Mouse (Mus musculus) left cerebral cortex, adult 18-20 months (tissue): ENCODE data around the gene Ccdc186. TPM values are rescaled to one million over a fixed set of nuclear protein-coding genes. Genes with fewer than 3 reads are reported as not detected.

ENCODE experiments used
- DNase-seq, 2 experiments: peaks; one replicate each; pipeline ENCODE4 v3.0.0; 2021 to 2022; ENCODE audit warnings: low spot score in 2 of 2, mixed read lengths in 1 of 2
- long read RNA-seq, 2 experiments: library from polyadenylated mRNA; stranded (forward); transcript quantifications; one replicate each; pipeline ENCODE4 v2.0.0; 2021
- total RNA-seq, 2 experiments: library from RNA; stranded (reverse); gene quantifications; 2 replicates each; pipeline ENCODE4 v1.2.3; 2021

Ccdc186 gene
- 10 to 100 TPM; 59.2 to 59.6 TPM for total RNA-seq
- long read RNA-seq, experiment 1, full-length matches to known transcripts, result 6 of 22 reads
- long read RNA-seq, experiment 1, partial matches to known transcripts, result 9 of 22 reads
- long read RNA-seq, experiment 1, other reads (novel, unspliced or antisense), result 7 of 22 reads
- long read RNA-seq, experiment 2, full-length matches to known transcripts, result 2 of 8 reads
- long read RNA-seq, experiment 2, partial matches to known transcripts, result 2 of 8 reads
- long read RNA-seq, experiment 2, other reads (novel, unspliced or antisense), result 4 of 8 reads

DNA sequence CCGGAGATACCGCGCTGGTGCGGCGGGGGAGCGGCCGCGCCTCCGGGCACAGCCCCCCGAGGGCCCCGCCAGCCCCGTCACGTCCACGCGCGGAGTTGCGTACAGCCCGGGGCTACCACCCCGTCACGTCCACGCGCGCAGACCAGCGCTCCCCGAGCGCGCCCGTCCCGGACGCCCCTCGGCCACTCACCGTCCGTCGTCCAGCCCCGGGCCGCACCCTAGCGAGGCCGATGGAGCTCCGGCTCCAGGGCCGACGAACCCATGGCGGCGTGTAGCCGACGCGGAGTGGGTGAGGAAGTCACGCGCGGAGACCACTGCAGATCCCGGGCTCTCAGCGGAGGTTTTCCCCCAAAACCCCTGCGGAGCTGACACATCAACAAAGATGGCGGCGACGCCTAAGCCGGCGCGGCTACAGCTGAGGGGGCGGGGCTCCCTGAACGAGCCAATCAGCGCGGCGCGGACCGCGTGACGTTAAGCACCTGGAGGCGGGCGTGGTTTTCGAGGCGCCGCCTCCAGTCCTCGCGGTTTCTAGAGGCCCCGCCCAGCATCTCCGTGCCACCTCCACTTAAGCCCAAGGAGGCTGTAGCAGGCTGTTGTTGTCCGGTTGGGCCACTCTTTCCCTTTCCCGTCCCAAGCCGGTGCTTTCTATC, at the start of gene Ccdc186:
Ccdc186 (minus strand) TSS at position 393 of the 650 bp plus-strand sequence.
- peak; percentile 97 for DNase-seq

DNA sequence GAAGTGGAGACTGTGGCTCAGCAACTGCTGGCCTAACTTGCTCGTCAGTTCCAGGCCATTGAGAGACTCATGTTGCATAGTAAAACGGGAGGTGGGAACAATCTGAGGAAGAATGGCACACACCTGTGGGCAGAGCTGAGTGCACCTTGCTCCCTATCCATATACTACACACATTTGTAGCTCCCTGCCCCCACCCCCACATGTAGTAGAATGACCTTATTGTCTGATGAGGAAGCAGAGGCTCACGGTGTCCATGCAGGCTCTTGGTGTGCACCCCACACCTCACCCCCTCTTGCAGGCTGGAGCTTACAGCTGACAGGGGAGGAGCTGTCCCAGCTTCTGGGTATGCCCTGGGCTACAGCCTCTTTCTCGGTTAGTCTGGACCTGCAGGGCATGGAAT, 45.7 kb upstream of the Ccdc186 start:
- no peak for DNase-seq

DNA sequence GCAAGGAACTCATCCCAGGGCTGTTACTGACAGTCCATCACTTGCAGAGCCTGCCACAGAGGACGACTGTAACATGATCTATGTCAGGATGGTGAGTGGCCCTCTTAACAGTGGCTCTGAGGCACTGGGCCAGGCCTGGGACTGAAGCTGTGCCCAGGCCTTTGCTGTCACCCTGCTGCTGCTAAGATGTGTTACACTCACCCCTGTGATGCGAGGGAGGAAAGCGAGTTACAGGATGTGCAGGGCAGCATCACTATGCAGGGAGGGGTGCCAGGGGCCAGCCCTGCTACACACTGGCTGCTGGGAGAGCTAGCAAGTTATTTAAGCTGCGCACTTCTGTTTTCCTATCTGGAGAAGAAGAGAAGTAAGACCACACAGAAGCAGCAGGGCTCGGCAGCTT, 34.5 kb upstream of the Ccdc186 start:
- DNase-seq, result no peak

DNA sequence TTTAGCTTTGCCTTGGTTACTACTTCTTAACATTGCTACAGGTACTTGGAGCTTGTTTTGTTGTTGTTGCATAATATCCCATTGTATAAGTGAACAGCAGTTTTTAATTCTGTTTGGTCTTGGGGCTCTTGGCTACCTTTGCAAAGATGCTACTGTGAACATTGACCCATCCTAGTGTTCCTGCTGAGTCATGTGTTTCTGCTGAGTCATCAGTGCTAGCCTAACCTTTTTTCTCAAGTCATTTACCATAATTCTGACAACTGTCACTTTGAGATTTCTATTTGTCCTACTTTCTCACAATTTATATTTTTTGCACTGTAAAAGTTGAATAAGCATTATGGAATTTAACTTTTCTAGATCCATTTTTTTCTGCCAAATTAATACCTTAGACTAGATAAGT, 30.6 kb upstream of the Ccdc186 start:
- no peak for DNase-seq

DNA sequence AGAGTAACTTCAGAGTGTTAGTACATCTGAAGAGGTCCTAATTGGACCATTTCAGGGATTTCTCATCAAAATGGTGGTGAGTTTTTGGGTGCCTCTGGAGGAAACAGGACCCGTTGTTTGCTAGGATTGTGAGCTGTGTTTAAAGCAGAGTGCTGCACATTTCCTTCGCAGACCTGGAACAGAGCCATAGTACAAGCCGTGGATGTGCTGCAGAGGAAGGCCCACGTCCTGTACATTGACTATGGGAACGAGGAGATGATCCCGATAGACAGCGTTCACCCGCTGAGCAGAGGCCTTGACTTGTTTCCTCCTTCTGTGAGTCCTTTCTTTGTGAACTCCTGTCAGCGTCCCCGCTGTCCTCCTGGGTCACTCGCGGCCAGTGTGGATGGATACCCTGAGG, 21.0 kb upstream of the Ccdc186 start:
- no peak for DNase-seq

DNA sequence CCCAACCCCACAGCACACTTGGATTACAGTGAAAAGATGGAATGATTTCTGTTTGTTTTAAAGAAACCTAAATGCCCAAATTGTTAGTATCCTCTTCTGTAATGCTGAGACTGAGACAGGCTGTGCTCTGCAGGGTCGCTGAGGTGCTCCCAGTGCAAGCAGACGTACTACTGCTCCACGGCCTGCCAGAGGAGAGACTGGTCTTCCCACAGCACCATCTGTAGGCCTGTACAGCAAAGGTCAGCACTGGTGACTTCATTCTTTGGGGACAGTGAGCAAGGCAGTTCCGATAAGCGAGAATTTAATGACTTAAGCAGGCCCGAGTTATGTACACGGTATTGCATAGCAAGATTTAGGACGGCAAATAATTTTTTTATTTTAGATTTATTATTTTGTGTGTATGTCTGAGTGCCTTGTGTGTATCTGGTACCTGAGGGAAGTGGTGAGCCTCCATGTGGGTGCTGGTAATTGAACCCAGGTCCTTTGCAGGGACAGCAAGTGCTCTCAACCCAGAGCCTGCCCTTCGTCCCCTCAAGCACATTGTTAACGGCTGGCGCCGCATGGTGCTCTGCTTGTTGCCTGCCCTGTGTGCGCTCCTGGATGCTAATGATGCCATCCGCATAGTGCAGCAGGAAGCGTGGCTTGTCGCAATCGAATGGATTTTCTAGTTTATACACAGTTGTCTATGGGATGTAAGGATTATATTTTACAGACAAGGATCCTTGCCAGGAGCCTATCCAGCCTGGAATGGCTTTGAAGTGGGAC, 17.1 kb upstream of the Ccdc186 start:
- DNase-seq, result no peak

DNA sequence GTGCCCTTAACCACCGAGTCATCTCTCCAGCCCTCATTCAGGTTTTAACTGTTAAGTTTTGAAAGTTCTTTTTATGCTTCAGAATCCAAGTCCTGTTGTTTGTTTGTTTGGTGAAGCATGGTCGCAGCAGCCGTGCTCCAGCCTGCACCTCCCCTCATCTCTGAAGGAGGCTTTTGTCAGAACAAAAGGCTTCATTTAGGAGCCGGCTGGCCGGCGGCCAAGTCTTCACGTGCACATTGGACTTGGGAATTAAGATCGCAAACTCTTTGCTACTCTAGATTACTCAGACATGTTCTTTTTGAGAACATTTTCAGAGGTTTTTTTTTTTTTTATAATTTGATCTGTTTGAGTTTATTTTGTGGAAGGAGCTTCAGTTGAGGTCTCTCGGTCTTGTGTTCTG, 13.3 kb upstream of the Ccdc186 start:
- no peak for DNase-seq

DNA sequence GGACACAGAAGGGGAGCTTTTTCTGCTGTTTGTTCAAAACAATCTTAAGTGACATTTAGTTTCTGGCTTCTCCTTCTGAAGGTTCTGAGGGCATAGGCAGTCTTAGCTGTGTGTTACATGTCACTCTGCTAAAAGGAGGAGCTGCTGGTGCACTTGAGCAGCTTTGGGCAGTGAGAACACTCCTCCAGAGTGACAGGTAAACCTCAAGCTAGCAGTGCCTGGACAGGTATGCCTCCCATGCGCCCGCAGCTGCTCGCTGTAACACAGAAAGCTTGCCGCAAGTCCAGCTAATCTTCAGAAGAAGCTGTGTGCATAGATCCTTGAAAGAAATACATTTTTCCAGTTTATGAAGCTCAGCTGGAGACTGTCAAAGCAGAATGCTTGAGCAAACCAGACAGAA, 8.2 kb upstream of the Ccdc186 start:
- DNase-seq, result no peak

DNA sequence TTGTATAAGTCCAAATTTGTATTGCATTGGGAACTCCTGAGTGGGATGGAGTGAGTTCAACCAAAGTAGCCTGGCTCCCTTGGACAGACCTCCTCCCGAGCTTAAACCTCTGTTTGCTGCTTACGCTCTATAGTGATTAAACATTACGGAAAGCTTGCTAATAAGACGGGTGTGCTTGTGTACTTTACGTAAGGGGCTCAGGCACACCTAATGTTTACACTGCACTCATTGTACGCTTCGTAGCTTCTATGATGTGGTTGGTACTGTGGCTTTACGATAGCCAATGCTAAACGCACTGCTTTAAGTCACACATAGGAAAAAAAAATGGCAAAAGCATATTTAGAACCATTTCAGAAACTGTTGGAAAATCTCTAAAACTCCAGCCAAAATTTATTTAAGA, 7.3 kb upstream of the Ccdc186 start:
- no peak for DNase-seq

DNA sequence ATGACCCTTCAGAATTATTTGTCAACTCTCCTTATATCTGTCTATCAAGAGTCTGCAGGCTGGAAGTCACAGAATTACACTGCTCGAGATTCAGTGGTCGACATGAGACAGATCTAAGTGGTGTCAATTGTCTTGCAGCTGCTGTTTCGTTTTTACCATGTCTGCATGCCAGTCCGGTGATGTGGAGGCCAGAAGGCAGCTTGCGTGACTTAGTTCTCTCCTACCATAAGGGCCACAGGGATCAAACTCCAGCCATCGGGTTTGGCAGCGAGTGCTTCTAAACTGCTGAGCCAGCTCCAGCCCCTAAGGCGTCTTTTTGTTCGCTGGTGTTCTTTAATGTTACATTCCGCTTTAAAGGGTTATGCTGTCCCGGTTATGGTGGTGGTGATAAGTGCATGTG, 6.3 kb upstream of the Ccdc186 start:
- DNase-seq, result no peak

DNA sequence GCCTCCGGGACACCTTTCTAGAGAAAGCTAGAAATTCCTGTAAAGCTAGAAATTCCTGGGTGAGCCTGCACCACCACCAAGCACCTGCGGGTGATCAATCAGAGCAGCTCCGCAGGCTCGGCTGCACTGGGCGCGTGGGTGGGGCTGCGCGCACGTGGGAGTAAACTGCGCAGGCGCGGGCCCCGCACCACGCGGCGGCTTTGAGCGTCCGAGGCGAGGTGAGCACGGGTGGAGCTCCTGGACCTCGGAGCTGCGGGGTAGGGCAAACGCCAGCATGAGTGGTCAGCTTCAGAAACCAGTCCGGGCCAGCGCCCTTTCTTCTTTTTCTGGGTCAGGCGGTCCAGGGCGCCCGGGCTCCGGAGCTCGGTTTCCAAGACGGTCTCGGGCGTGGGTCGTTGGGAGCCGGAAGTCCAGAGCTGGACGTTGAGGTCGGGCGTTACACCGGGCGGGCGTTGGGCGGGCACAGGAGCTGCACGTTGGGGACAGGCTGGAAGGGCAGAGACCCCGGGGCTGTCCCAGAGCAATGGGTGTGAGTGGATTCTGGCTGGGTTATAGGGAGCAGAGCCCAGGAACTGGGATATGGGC, 4.1 kb upstream of the Ccdc186 start, which contains the start of gene Tdrd1:
Tdrd1 (plus strand) TSS at position 163 of the 585 bp plus-strand sequence.
- DNase-seq, result no peak

DNA sequence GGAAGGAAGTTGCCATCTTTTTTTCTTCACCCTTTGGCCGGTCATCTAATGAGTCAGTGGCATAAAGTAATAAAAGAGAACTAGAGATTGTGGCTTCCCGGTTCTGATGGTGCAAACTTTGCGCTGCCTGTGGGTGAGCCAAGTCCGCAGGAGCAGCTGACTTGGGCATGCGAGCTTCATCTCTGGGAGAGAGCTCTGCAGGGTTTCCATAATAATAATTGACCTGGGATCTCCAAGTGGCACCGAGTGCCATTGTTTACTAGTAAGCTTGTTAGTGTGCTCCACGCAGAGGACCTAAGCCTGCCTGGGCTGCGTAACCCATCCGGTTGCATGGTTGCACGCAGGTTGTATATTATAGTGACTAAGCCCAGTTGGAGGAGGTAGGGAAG, 452 bp upstream of the Ccdc186 start:
- no peak for DNase-seq

DNA sequence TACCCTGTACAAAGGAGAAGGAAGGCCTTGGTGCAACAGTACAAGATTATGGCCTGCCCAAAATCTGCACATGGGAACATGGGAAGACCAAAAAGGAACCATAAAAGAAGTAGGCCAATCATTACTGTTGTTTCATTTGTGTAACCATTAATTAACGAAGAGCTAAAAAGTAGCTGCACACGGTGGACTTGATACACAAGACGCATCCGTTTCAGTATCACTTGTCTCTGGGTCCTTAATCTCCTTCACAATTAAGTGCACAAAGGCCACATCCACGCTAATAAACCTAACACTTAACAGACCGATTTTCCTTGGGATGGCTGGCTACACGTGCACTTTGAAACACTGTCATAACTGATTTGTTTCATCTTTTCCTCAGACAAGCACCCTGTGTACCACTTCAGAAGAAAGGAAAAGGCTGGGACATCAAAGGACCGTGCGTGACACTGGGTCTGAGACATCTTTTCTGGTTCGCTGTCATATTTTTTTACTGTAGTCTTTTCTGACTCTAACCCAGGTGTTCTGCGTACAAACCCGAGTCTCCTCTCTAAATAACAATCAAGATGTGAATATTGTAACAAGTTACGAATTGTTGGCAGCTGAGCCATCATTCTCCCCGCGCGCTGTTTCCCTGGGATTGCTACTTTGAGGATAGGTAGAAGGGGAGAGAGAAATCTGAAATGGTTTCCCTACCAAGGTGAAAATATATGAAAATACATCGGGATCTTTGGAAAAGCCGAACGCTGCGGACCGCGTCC, 771 bp downstream of the Ccdc186 start:
- no peak for DNase-seq

DNA sequence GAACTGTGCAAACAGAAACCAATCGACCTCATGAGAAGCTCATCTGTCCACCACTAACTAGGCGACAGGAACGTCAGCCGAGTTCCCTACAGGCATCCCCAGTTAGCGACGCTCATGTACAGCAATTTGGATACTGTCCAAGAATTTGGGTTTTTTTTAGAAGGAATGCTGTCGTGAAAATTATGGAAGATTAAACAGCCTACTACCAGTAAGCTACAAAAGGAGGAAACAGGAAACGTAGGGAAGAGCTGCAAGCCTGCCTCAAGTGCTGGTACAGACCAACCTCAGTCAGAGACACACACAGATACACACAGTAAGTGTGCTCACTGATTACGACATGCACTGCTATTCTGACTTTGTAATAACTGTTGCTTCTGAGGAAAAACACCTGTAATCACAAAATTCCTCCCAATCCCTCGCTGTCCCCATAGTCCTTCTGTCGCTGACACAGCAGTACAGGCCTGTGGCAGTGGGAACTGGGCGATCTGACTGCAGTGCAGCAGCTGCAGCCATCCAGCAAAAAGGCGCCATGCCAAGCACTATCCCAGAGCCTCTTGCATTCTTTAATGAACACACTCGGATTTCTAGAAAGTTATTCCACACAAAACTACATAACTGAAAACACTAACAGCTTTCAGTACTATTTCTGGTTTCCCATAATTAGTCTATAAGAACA, 4.0 kb downstream of the Ccdc186 start:
- DNase-seq, result peak; percentile 33 to 41

DNA sequence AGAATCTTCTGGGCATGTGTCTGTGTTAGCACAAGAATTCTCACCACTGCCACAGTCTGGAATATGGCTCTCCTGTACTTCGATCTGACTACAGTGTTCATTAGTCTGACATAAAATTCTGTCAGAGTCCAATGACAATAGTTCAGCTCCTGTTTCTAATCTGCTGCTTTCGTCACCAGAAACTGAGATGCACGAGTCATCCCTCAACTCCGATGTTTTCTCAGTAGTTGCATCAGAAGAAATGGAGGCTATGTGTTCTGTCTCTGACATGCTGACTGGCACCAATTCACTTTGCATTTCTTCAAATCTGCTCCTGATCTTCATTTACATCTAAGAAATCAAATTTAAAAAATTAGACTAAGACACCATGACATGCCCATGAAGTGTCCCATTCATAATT, 8.6 kb downstream of the Ccdc186 start:
- DNase-seq, result no peak

DNA sequence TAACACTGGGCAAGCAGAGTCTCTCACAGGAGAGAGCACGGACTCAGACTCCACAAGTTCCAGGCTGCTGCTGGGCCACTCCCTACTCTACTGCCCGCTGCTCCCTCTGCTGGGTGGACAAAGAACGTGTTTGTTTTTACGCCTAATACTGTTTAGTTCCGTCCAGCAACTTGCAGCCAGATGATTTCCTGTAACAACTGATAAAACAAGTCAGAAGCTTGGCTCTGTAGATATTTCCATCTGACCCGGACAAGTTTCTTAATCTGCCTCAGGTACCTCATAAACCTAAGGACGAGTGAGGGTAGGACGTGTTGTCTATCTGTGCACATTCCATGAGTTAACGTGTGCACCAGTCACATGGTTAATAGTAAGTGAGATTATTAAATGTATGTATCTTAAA, 10.4 kb downstream of the Ccdc186 start:
- peak in 1 of 2 experiments; percentile 44 for DNase-seq

DNA sequence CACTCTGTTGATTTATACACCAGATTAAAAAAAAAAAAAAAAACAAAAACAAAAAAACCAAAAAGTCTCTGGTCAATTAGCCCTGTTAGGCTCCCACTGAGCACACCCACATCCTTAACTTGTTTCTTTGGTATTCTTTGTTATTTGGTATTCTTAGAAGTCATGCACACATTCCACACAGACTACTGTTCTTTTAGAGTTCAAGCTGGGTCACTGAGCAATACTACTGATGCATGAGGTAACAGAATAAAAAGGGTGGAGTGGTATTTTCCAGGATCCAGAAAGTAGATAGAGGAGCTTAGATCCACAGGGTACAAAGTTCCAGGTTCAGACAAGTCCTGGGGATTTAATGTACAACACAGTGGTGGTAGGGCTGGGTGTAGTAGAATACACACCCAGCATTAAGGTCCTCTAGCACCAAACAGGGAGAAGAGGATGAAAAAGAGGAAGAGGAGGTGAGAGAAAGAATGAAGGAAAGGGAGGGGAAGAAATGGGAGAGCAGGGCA, 11.3 kb downstream of the Ccdc186 start:
- no peak for DNase-seq

DNA sequence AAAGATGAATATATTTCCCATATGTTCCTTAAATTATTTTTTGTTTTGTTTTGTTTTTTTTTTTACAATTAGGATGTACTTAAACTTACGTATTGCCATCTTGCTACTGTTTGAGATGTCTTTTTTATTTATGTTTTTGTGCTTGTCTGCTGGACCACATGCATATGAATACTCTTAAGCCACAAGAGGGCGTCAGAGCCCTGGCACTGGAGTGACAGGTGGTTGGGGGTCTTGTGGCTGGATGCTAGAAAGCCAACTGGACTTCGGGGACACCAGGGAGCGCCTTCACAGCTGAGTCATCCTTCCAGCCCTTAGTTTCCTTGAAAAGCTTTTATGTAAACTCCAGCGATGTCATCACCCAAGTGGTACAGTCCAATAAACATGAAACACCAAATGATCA, 13.2 kb downstream of the Ccdc186 start:
- no peak for DNase-seq

DNA sequence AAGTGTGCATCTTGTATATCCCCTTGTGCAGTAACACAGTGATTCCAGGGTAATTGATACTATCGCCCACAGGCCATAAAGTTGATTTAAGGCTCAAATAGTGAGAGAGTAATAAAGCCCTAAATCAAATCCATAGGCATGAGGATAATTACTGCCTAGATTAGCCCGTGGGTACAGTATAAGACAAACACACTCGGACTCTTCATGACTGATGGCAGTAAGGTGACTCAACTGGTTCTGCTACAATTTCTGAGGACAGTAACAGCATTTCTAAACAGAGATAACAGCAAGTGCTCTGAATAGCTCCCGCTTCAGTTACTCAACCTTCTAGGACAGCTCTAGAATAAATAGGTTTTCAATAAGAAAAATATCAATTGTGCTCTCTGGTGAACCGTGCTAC, 14.9 kb downstream of the Ccdc186 start:
- no peak for DNase-seq

DNA sequence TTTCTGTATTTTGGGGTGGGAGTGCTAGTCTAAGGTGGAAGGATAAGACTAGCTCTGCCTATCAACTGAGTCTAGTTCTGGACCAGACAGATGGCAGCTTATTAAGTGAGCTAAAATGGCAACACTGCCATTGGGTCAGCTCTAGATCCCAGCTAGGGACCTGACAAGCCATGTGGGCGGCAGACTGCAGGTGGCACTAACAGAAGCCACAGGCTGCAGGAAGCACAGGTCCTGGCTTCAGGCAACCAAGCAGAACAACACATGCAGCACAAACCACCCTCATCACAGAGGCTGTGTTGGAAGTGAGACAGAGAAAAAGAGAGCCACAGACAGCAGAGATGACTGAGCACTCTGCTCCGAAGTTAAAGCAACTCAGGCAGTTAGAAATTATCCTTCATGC, 16.6 kb downstream of the Ccdc186 start:
- no peak for DNase-seq
